Mouse (Mus musculus): ENCODE measurements around the gene Ccdc57.

DNA sequence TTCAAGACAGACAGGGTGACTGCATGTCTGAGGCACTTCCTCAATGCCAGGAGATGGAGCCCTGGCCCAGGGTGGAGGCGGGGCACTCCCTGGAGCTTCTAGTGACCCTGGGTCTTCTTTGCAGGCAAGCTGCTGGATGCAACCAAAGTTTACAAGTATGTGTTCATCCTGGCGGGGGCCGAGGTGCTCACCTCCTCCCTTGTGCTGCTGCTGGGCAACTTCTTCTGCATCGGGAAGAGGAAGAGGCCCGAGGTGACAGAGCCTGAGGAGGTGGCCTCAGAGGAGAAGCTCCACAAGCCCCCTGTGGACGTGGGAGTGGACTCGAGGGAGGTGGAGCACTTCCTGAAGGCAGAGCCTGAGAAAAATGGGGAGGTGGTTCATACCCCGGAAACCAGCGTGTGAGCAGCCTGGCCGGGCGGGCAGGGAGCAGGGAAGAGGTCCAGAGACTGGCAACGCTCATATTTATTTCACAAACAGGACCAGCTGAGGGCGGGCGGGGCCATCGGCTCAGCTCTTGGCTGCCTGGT lies 25.1 kb upstream of the Ccdc57 start:
- TF ChIP-seq CTCF (IDR thresholded peaks at IDR 0.05; ENCODE audit: borderline replicate concordance, insufficient read depth, low read length) (no peak), POLR2A (IDR thresholded peaks at IDR 0.05; ENCODE audit: low read depth, low read length) (no peak)

Measured in embryonic fibroblast, embryonic 13.5 days (primary cell).